Mouse (Mus musculus) adrenal gland, postnatal 36 days (tissue): ENCODE data around the gene Arpc4. TPM values are rescaled to one million over a fixed set of nuclear protein-coding genes. Genes with fewer than 3 reads are reported as not detected.

ENCODE experiments used
- DNase-seq, 2 experiments: peaks; one replicate each; pipeline ENCODE4 v3.0.0; 2021; ENCODE audit warnings: mixed read lengths in 1 of 2
- total RNA-seq, 2 experiments: library from RNA; stranded (reverse); gene quantifications; 2 replicates each; pipeline ENCODE4 v1.2.3; 2021

The Arpc4 gene
- total RNA-seq, 2 experiments from 2014 or later = 193 to 213 TPM

DNA sequence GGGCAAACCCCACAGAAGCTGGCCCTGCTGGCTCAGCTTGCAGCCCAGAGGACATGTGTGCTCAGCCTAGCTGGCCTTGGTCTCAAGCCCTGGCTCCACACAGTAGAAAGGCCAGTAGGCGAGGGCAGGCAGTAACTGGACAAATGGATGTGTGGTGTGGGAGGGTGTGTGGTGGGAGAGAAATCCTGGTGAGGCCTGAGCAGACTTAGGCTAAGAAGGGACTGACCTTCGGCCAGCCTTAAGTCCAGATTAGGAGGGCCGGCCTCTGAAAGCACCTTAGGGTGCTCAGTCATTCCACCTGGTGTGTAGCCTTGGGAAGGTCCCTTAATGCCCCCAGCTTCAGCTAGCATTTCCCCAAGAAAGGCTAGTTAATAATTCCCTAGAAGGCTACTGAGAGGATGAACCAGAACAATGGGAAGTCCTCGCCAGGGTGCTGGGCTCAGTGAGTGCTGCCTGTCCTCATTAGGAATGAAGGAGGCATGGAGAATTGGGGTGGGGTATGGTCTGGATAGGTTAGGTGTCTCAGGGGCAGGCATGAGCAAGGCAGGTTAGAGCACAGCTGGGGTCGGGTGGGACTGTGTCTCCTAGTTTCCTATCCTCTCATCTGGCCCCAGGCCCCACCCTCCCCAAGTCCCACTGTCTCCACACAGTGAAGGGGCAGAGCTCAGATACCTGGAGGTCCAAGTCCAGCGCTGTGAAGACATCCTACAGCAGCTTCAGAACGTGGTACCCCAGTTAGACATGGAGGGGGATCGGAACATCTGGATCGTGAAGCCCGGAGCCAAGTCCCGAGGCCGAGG is 26.9 kb downstream of the Arpc4 start:
- no peak for DNase-seq

DNA sequence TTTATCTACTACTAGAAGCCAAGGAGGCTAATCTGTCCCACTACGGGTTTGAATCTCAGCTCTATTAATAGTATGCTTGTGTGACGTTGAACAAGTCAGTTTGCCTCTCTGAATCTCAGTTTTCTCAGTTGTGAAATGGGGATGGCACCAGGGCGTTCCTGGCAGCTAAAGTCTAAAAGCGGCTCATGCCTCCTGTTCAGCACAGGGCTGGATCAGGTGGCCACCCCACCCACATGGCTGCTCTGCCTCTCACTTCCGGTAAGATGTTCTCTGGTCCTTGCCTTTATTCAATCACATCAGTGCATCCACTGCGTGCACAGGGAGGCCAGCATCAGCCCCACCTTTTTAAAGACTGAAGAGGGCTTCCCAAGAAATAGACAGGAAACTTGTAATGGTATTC is 27.6 kb downstream of the Arpc4 start:
- no peak for DNase-seq

- DNase-seq = no peak
Observed at GRCm38 (mm10) chr6:113406683-113407082, 28.8 kb downstream of the Arpc4 start.

- no peak for DNase-seq
Observed at GRCm38 (mm10) chr6:113410001-113410400, 32.1 kb downstream of the Arpc4 start.

GRCm38 (mm10) chr6:113416416-113416815 is 38.5 kb downstream of the Arpc4 start:
- DNase-seq = no peak

GRCm38 (mm10) chr6:113418441-113419198 is 40.7 kb downstream of the Arpc4 start:
- DNase-seq = peak; percentile 21 to 36

DNA sequence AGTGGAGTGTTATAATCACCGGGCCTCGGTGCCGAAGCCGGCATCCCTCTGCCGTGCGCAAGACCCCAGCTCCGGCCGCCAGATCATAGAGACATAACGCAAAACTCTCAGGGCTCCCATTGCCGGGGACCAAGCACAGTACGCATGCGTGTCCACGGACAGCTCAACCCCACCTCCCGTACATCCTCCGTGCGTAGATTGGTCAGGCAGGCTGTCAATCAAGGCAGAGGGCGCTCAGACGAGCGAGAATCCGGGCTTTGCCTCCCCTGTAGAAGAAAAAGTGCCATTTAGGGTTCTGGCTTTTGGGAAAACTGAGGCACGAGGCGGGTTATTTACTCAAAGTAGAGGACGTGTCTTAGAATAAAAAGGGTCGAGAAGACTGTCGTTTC is 41.3 kb downstream of the Arpc4 start, which contains the start of gene Rpusd3:
Gene Rpusd3, minus strand, starts transcription at position 142 of the 389 bp plus-strand sequence.
- DNase-seq = peak; percentile 100

DNA sequence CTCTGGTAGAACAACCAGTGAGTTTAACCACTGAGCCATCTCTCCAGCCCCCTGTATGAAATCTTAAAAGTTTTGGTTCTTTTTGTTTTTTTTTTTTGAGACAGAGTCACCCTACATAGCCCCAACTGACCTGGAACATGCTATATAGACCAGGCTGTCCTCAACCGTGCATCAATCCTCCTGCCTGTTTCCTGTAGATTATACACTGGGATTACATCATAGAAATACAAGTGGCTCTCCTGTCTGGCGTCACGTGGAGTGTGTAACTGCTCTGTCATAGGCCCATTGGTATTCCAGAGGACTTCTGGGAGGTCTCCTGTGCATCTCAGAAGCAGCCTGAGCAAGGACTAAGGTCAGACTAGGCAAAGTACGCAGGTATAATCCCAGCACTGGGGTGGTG is 45.1 kb downstream of the Arpc4 start:
- no peak for DNase-seq

DNA sequence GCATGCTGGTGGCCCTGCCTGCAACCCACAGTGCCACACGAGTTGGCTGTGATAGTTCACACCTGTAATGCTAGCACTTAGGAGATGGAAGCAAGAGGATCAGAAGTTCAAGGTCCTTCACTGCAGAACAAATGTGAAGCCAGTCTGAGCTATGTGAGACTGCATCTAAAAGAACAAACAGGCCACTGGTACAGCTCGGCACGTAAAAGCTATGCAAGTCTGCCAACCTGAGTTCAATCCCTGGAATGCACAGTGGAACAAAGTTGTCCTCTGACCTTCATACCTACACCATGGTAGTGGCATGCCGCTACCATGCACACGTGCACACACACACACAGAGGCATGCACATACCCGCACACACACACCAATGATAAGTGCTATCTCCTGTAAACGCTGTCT is 46.3 kb downstream of the Arpc4 start:
- DNase-seq = no peak

DNA sequence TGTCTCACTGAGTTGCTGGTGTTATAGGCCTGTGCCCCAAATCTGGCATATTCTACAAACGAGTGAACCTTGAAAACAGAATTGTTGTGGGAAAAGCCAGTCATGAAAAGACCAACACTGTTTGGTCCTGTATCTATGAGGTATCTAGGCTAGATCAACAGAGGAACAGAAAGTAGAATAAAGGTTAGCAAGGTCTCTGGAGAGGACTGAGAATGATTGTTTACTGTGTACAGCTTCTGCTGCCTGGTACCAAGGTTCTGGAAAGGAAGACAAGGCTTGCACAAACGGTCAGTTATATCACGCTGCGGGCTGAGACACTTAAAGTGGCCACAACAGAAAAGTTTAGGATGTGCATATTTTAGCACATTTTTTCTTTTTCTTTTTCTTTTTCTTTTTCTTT is 48.8 kb downstream of the Arpc4 start:
- no peak for DNase-seq

DNA sequence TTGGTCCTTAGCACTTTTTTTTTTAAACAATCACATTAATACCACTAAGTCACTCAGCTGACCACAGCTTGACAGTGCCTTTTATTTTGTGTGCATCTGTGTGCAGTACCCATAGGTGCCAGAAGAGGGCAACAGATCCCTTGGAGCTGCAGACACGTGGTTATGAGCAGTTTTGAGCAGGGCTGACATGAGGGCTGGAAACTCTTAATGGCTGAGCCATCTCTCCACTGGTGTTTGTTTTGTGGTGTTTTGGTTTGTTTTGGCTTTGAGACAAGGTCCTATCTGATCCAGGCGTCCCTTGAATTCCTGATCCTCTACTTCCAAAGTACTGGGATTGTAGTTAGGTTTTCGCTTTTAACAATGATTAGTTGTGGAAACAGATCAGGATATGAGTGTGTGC is 49.5 kb downstream of the Arpc4 start:
- peak in 1 of 2 experiments; percentile 45 for DNase-seq

- no peak for DNase-seq
Observed at GRCm38 (mm10) chr6:113428006-113428405, 50.1 kb downstream of the Arpc4 start.

GRCm38 (mm10) chr6:113429965-113430364 is 52.0 kb downstream of the Arpc4 start:
- DNase-seq = no peak

DNA sequence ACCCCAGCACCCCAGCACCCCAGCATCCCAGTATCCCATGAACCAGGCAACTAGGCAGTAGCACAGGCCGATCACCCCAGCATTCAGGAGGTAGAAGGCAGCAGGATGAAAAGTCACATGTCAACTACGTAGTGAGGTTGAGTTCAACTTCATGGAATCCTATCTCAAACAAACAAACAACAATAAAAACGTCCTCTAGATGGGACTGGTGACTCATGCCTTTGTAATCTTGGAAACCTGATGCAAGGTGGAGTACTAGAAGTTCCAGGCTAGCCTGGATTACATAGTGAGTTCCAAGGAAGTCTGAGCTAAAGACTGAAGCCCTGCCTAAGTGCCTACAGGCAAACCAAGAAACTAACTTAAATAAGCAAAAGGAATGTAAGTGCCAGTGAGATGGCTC is 52.9 kb downstream of the Arpc4 start:
- DNase-seq = no peak

DNA sequence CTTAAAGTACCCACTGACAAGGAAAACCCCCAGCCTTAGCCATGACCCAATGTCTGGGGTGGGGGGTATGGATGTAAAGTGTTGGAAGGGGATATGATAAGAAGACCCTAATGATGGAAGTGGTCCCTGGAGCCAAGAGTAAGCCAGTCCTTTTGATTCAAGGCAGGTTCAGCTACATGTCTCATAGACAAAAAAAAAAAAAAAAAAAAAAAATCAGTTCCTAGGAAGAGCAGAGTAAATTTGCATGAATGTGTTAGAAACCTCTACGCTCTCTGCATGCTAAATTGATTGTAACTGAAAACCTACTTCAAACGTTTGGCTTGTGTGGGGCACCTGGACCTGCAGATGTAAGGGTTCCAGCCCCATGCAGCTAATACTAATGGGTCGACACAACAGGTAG is 53.9 kb downstream of the Arpc4 start:
- DNase-seq = no peak

DNA sequence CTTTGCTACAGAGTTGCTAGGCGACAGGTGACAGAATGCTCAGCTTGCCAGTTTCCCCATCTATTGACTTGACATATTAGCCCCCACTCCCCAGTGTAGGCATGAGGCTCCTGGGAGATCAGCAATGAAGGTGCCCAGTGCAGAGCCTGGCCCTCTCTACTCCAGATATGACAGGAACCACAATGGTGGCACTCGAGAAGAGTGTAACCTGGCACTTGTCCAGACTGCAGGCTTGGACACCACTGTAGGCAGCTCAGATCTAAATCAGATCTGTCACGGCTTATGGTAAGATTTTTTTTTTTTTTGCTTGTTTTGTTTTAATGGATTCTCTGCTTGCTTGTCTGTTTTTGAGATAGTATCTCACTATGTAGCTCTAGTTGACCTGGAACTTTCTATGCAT is 55.7 kb downstream of the Arpc4 start:
- DNase-seq = no peak

GRCm38 (mm10) chr6:113434691-113435090 is 56.8 kb downstream of the Arpc4 start:
- DNase-seq = peak in 1 of 2 experiments; percentile 43

DNA sequence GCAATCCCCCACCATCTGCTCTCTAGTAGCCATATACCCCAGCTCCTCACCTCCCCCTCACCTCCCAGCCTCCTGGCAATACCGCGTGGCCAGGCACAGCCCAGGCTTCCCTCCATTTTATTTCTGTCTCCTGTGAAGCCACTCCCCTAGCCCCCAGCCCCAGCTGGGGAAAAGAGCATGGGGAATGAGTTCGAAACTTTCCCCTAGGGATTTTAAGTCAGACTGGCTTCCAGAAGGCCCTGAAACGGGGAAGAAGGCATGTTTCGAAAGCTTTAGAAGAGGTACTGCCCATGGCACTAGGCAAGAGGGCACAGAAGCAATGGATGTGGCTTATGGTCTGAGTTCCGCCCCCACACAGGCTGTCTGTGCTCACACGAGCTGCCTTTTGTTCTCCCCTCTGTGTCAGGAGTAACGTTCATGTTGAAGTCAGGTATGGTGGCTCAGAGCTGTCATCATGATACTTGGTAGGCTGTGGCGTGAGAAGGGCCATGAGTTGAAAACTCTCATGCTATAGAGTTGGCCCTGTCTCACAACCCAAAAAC is 57.8 kb downstream of the Arpc4 start, which contains the start of gene Cidec:
Gene Cidec, minus strand, starts transcription at position 97 of the 542 bp plus-strand sequence.
- DNase-seq = peak in 1 of 2 experiments; percentile 33

GRCm38 (mm10) chr6:113437135-113437534 is 59.2 kb downstream of the Arpc4 start:
- no peak for DNase-seq

GRCm38 (mm10) chr6:113438721-113439430 is 61.0 kb downstream of the Arpc4 start:
- peak in 1 of 2 experiments; percentile 32 for DNase-seq
